Mouse (Mus musculus): ENCODE measurements around the gene Tmem145.

GRCm38 (mm10) chr7:25263968-25264870, 41.7 kb upstream of the Tmem145 start:
- no peak for TF ChIP-seq FLI1 (IDR thresholded peaks at IDR 0.05; ENCODE audit: low read length)
- no peak for TF ChIP-seq GATA1 (IDR thresholded peaks at IDR 0.05; ENCODE audit: borderline replicate concordance, low read length)

Data from megakaryocyte, embryonic 14.5 days (primary cell).